Mouse (Mus musculus): ENCODE measurements around the gene Atf6. TPM values are rescaled to one million over a fixed set of nuclear protein-coding genes. Genes with fewer than 3 reads are reported as not detected.

Gene Atf6
- polyA plus RNA-seq, 1 experiment from 2014 or later, result 11.9 TPM

DNA sequence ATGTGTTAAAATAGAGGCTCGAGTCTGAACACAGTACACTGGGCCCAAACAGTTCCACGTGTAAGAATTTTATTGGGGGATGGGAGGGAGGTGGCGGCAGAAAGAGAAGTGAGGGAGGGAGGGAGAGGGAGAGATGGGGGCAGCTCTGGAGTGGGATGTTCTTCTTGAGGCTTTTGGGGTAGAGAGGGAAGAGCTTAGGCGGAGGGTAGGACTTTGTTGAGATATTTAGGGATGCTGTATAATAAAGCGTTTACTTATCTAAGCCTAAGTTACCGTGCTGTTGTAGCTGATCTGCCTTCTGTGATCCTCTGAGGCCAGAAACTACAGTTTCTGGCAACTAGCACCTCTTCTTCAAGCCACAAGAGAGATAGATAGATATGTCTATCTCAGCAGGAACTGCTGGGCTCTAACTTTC is 18.5 kb upstream of the Atf6 start:
- ATAC-seq (ENCODE audit: insufficient read depth, low FRiP score, low TSS enrichment), result no peak
- H3K27ac ChIP-seq (ENCODE audit: low read depth, low read length), result no peak overlapping the region
- DNase-seq (ENCODE audit: low spot score), result no peak
- no peaks in the 10 kb centered on the region for H3K9me3 ChIP-seq (ENCODE audit: control insufficient read depth, low read length)
- no peak overlapping the region for H3K9ac ChIP-seq (ENCODE audit: low read length)
- H3K4me3 ChIP-seq (ENCODE audit: low read depth, low read length), result no peak overlapping the region
- 51% methylated on average over 6 of the region's 6 CpGs for WGBS
- H3K36me3 ChIP-seq (ENCODE audit: control insufficient read depth, insufficient read depth, low read length), result no peaks in the 10 kb centered on the region
- no peaks in the 10 kb centered on the region for H3K27me3 ChIP-seq (ENCODE audit: control insufficient read depth, insufficient read depth, low read length)
- H3K4me1 ChIP-seq (ENCODE audit: control insufficient read depth, insufficient read depth, low read length), result peaks cover 2% of the 10 kb centered on the region; the same call in 1 of the 2 replicates
- H3K4me2 ChIP-seq (ENCODE audit: low read depth), result no peak overlapping the region

DNA sequence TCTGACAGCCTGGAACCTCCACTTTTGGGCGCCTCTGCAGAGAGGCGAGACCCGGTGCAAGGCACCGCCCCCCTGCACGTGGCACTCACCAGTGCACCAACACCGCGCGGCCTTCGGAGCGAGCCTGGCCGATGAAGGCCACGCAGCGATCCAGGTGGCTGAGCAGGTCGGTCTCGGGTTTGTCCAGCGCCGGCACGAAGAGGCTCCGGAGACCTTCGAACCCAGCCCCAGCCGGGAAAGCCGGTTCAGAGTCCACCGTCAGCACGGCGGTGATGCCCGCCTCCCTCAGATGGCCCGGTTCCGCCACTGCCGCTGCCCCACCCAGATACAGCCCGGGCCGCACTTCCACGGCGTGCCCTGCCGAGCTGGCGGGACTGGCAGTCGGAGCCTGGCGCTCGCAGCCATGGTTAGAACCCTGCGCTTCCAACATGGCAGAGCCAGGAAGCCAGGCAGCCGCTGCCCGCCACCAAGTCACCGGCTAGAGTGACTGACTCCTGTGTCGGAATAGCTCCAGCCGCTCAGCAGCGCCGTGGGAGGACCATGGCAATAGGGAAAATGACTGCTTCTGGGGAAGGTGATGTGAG is 17.5 kb upstream of the Atf6 start, which contains the start of the genes Gm26620 and Dusp12:
Gene Gm26620, plus strand, starts transcription at position 88 of the 584 bp plus-strand sequence.
Gene Dusp12, minus strand, starts transcription at position 563 of the 584 bp plus-strand sequence.
- Histone ChIP-seq H3K27me3 (ENCODE audit: control insufficient read depth, insufficient read depth, low read length) (no peaks in the 10 kb centered on the region), H3K4me1 (ENCODE audit: control insufficient read depth, insufficient read depth, low read length) (peaks cover 2% of the 10 kb centered on the region; the same call in 1 of the 2 replicates), H3K9me3 (ENCODE audit: control insufficient read depth, low read length) (no peaks in the 10 kb centered on the region), H3K36me3 (ENCODE audit: control insufficient read depth, insufficient read depth, low read length) (no peaks in the 10 kb centered on the region), H3K9ac (ENCODE audit: low read length) (peak within 1 kb of the TSS; percentile 79), H3K4me3 (ENCODE audit: low read depth, low read length) (peak within 1 kb of the TSS; percentile 81), H3K27ac (ENCODE audit: low read depth, low read length) (peak within 1 kb of the TSS; percentile 36; the same call in 1 of the 2 replicates), H3K4me2 (ENCODE audit: low read depth) (peak within 1 kb of the TSS; percentile 49)
- DNase-seq (ENCODE audit: low spot score) (peak; percentile 89), ATAC-seq (ENCODE audit: insufficient read depth, low FRiP score, low TSS enrichment) (peak; percentile 91)
- under 1% methylated on average over 46 of the region's 46 CpGs for WGBS

DNA sequence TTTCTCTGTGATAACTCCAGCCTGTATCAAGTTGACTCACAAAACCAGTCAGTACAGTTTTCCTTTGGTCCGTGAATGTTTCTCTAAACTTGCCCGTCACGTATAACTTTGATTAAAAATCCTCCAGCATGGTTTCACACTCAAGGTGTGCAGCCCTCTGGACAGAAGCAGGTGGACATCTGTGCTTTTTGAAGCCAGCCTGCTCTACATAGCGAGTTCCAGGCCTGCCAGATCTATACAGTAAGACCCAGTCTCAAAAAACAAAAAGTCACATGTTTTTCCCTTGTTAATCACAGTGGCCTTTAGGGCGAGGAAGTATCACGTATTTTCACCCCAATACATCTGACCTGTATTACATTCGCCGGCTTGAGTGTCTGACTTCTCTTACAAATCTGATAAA is 16.8 kb upstream of the Atf6 start:
- H3K36me3 ChIP-seq (ENCODE audit: control insufficient read depth, insufficient read depth, low read length), result no peaks in the 10 kb centered on the region
- DNase-seq (ENCODE audit: low spot score) (no peak), ATAC-seq (ENCODE audit: insufficient read depth, low FRiP score, low TSS enrichment) (no peak)
- no peaks in the 10 kb centered on the region for H3K27me3 ChIP-seq (ENCODE audit: control insufficient read depth, insufficient read depth, low read length)
- no peaks in the 10 kb centered on the region for H3K9me3 ChIP-seq (ENCODE audit: control insufficient read depth, low read length)
- H3K9ac ChIP-seq (ENCODE audit: low read length), result peak overlapping the region; percentile 79
- peak overlapping the region; percentile 49 for H3K4me2 ChIP-seq (ENCODE audit: low read depth)
- H3K4me1 ChIP-seq (ENCODE audit: control insufficient read depth, insufficient read depth, low read length), result peaks cover 2% of the 10 kb centered on the region; the same call in 1 of the 2 replicates
- H3K4me3 ChIP-seq (ENCODE audit: low read depth, low read length), result peak overlapping the region; percentile 81
- WGBS, result 35% methylated on average over 8 of the region's 8 CpGs
- H3K27ac ChIP-seq (ENCODE audit: low read depth, low read length), result no peak overlapping the region

- ATAC-seq (ENCODE audit: insufficient read depth, low FRiP score, low TSS enrichment), result no peak
- WGBS, result 91% methylated on average over 5 of the region's 5 CpGs
Observed at GRCm38 (mm10) chr1:170882915-170883485, 15.4 kb upstream of the Atf6 start.

DNA sequence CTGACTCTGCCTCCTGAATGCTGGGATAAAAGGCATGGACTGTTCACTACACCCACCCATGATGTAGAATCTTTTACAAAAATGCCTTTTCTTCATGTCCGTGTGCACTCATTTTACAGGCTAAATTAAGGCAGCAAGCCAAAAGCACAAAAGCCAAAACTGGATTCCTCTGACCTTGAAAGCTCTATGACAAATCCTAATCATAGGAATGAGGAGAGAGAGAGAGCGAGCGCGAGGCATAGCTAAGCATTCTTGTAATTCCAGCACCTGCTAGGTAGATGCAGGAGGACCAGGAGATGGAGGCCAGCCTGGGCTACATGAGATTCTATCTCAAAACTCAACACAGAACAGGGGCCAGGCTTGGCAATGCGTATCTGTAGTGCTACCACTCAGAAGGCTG is 9.3 kb upstream of the Atf6 start:
- no peak overlapping the region for H3K27ac ChIP-seq (ENCODE audit: low read depth, low read length)
- peaks cover 6% of the 10 kb centered on the region for H3K36me3 ChIP-seq (ENCODE audit: control insufficient read depth, insufficient read depth, low read length)
- no peak overlapping the region for H3K4me3 ChIP-seq (ENCODE audit: low read depth, low read length)
- H3K4me2 ChIP-seq (ENCODE audit: low read depth), result no peak overlapping the region
- H3K27me3 ChIP-seq (ENCODE audit: control insufficient read depth, insufficient read depth, low read length), result no peaks in the 10 kb centered on the region
- no peak for DNase-seq (ENCODE audit: low spot score)
- no peaks in the 10 kb centered on the region for H3K9me3 ChIP-seq (ENCODE audit: control insufficient read depth, low read length)
- no peak overlapping the region for H3K9ac ChIP-seq (ENCODE audit: low read length)
- no peaks in the 10 kb centered on the region for H3K4me1 ChIP-seq (ENCODE audit: control insufficient read depth, insufficient read depth, low read length)
- 94% methylated on average over 5 of the region's 5 CpGs for WGBS
- no peak for ATAC-seq (ENCODE audit: insufficient read depth, low FRiP score, low TSS enrichment)

More at GRCm38 (mm10) chr1:170882915-170883485, 15.4 kb upstream of the Atf6 start:
- Histone ChIP-seq H3K9ac (ENCODE audit: low read length) (no peak overlapping the region), H3K27me3 (ENCODE audit: control insufficient read depth, insufficient read depth, low read length) (no peaks in the 10 kb centered on the region), H3K9me3 (ENCODE audit: control insufficient read depth, low read length) (no peaks in the 10 kb centered on the region), H3K4me2 (ENCODE audit: low read depth) (no peak overlapping the region), H3K4me1 (ENCODE audit: control insufficient read depth, insufficient read depth, low read length) (peaks cover 2% of the 10 kb centered on the region; the same call in 1 of the 2 replicates), H3K4me3 (ENCODE audit: low read depth, low read length) (no peak overlapping the region), H3K27ac (ENCODE audit: low read depth, low read length) (no peak overlapping the region), H3K36me3 (ENCODE audit: control insufficient read depth, insufficient read depth, low read length) (peaks cover 3% of the 10 kb centered on the region)
- DNase-seq (ENCODE audit: low spot score), result no peak

DNA sequence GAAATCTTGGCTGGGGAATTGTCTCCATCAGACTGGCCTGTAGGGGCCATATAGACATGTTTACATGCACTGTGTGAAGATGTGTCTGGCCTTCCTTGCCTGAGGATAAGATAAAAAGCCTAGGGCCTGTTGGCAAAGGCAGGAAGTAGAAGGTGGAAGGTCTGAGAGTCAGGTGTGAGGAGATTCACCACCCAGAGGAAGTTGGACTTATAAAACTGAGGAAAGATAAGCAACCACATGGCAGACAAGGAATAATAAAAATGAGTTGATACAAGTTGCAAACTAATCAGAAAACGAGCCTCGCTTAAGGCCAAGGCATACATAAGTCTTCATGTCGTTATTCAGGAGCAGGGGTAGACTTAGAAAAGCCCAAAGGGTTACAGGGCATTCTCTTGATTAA is 8.1 kb upstream of the Atf6 start:
- Histone ChIP-seq H3K4me2 (ENCODE audit: low read depth) (no peak overlapping the region), H3K27me3 (ENCODE audit: control insufficient read depth, insufficient read depth, low read length) (no peaks in the 10 kb centered on the region), H3K4me1 (ENCODE audit: control insufficient read depth, insufficient read depth, low read length) (no peaks in the 10 kb centered on the region), H3K9me3 (ENCODE audit: control insufficient read depth, low read length) (no peaks in the 10 kb centered on the region), H3K27ac (ENCODE audit: low read depth, low read length) (no peak overlapping the region), H3K9ac (ENCODE audit: low read length) (no peak overlapping the region), H3K36me3 (ENCODE audit: control insufficient read depth, insufficient read depth, low read length) (peaks cover 6% of the 10 kb centered on the region), H3K4me3 (ENCODE audit: low read depth, low read length) (no peak overlapping the region)
- no peak for DNase-seq (ENCODE audit: low spot score)
- WGBS, result 80% methylated on average over 3 of the region's 3 CpGs
- ATAC-seq (ENCODE audit: insufficient read depth, low FRiP score, low TSS enrichment), result no peak

DNA sequence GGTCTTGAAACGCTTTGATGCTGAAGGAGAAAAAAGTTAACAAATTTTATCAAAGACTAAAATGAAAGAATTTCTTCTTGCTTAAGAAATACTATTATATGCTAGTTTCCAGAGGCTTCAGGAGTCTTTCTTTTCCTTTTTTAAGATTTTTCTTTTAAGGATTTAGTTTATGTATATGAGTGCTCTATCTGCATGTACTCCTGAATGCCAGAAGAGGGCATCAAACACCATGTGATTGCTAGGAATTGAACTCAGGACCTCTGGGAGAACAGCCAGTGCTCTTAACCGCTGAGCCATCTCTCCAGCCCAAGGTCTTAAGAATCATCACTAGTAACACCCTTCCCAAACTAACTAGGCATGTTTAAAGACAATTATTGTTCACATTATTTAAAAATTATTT is 4.4 kb upstream of the Atf6 start:
- Histone ChIP-seq H3K4me2 (ENCODE audit: low read depth) (no peak overlapping the region), H3K4me1 (ENCODE audit: control insufficient read depth, insufficient read depth, low read length) (0 out of 2 replicates have a peak, but pooled peaks cover 1% of the 10 kb centered on the region), H3K9me3 (ENCODE audit: control insufficient read depth, low read length) (no peaks in the 10 kb centered on the region), H3K27ac (ENCODE audit: low read depth, low read length) (no peak overlapping the region), H3K9ac (ENCODE audit: low read length) (no peak overlapping the region), H3K36me3 (ENCODE audit: control insufficient read depth, insufficient read depth, low read length) (0 out of 2 replicates have a peak, but pooled peaks cover 3% of the 10 kb centered on the region), H3K4me3 (ENCODE audit: low read depth, low read length) (no peak overlapping the region), H3K27me3 (ENCODE audit: control insufficient read depth, insufficient read depth, low read length) (no peaks in the 10 kb centered on the region)
- DNase-seq (ENCODE audit: low spot score) (no peak), ATAC-seq (ENCODE audit: insufficient read depth, low FRiP score, low TSS enrichment) (no peak)
- 100% methylated on average over 2 of the region's 2 CpGs for WGBS

DNA sequence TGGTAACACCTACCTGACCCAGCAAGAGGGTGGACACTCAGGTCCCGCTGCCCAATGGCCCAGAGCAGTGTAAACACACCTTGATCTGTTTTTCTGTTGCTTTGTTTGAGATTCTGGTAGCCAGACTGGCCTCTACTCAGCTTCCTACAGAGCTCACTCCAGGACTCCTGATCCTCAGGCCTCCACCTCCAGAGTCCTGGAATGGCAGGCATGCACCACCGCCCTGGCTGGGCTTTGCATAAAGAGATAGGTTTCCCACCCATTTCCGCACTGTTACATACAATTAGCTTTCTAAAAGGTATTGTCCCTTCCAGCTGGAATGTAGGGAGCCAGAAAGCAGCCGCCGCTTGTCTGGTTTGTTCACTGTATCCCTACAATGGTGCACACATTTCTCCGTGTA is 3.8 kb upstream of the Atf6 start:
- 96% methylated on average over 6 of the region's 6 CpGs for WGBS
- Histone ChIP-seq H3K4me2 (ENCODE audit: low read depth) (no peak overlapping the region), H3K4me1 (ENCODE audit: control insufficient read depth, insufficient read depth, low read length) (0 out of 2 replicates have a peak, but pooled peaks cover 3% of the 10 kb centered on the region), H3K27ac (ENCODE audit: low read depth, low read length) (no peak overlapping the region), H3K9ac (ENCODE audit: low read length) (no peak overlapping the region), H3K36me3 (ENCODE audit: control insufficient read depth, insufficient read depth, low read length) (no peaks in the 10 kb centered on the region), H3K4me3 (ENCODE audit: low read depth, low read length) (no peak overlapping the region), H3K9me3 (ENCODE audit: control insufficient read depth, low read length) (no peaks in the 10 kb centered on the region), H3K27me3 (ENCODE audit: control insufficient read depth, insufficient read depth, low read length) (no peaks in the 10 kb centered on the region)
- DNase-seq (ENCODE audit: low spot score) (no peak), ATAC-seq (ENCODE audit: insufficient read depth, low FRiP score, low TSS enrichment) (no peak)

DNA sequence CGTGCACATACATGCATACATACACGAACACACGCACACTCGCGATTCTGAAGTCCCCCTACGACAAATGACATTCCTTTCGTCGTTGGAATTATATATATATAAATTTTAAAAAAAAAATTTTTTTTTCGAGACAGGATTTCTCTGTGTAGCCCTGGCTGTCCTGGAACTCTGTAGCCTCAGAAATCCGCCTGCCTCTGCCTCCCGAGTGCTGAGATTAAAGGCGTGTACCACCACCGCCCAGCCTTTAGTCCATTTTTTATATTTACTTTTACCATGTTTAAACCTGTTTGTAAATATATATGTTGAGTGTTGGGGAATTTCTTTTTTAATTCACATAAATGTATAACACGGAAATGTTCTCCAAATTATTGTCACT is 1.3 kb upstream of the Atf6 start:
- Histone ChIP-seq H3K36me3 (ENCODE audit: control insufficient read depth, insufficient read depth, low read length) (no peaks in the 10 kb centered on the region), H3K4me1 (ENCODE audit: control insufficient read depth, insufficient read depth, low read length) (0 out of 2 replicates have a peak, but pooled peaks cover 3% of the 10 kb centered on the region), H3K4me2 (ENCODE audit: low read depth) (peak overlapping the region; percentile 75), H3K27me3 (ENCODE audit: control insufficient read depth, insufficient read depth, low read length) (no peaks in the 10 kb centered on the region), H3K9ac (ENCODE audit: low read length) (no peak overlapping the region), H3K4me3 (ENCODE audit: low read depth, low read length) (peak overlapping the region; percentile 86), H3K27ac (ENCODE audit: low read depth, low read length) (no peak overlapping the region), H3K9me3 (ENCODE audit: control insufficient read depth, low read length) (no peaks in the 10 kb centered on the region)
- 19% methylated on average over 14 of the region's 14 CpGs for WGBS
- DNase-seq (ENCODE audit: low spot score) (no peak), ATAC-seq (ENCODE audit: insufficient read depth, low FRiP score, low TSS enrichment) (peak; percentile 54; the same call in 1 of the 2 replicates)

All from neural tube, embryonic 11.5 days (tissue).